ENCODE assay signal across 8 mouse cellular contexts in the genomic region with DNA sequence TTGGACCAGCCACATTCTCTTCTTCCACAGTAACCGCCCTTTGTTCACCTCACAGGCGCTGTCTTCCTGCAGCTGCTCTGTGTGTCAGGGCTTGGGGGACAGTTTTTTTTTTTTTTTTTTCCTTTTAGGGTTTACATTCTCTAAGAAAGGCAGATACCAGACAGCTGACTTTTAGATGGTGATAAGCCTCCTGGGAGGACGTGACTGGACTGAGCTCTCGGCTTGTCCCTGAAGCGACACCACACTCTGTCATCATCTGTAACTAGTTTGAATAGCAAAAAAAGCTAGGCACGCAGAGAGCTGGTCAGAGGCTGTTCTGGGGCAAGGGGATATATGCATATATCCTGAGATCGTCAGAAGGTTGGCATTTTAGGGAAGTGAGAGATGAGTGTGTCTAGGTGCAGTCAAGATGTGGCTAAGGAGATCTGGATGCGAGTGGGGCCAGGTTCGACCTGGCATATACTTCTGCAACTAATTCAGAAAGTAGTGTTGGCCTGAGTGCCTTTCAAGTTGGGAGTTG. TPM values are rescaled to one million over a fixed set of nuclear protein-coding genes. Genes with fewer than 3 reads are reported as not detected.
A peak's percentile ranks its signal among the peaks of the same experiment; 100 is the strongest.
DNase-seq lines count a peak whose midpoint lies in the region; ATAC-seq and TF ChIP-seq lines count a peak whose summit lies in the region.

No protein-coding gene starts in this region.

- TF ChIP-seq RAD21 in MEL (IDR thresholded peaks at IDR 0.05; ENCODE audit: low read depth, low read length) = no peak

- no peak for TF ChIP-seq POLR2A in MEL (IDR thresholded peaks at IDR 0.05; ENCODE audit: control insufficient read depth in 1 of 2, insufficient read depth in 1 of 2, low read depth in 1 of 2, low read length in 2 of 2, poor library complexity in 1 of 2)

- DNase-seq in MEL (ENCODE audit: low read depth, low spot score) = peak; percentile 69
- DNase-seq in forebrain, embryonic 14.5 days (ENCODE audit: low spot score) = no peak
- no peak for DNase-seq in T-cell, adult 2 months (ENCODE audit: low spot score)
- no peak for DNase-seq in gastrocnemius, adult 18-20 months (ENCODE audit: low spot score)
- no peak for DNase-seq in left cerebral cortex, adult 11 months (ENCODE audit: low spot score)

- H3K79me2 ChIP-seq in MEL (ENCODE audit: control insufficient read depth, insufficient read depth, low read length, poor library complexity) = peaks cover 39% of the 10 kb centered on the region

- TF ChIP-seq CTCF in intestine, postnatal 0 days (IDR thresholded peaks at IDR 0.05; ENCODE audit: low read depth) = no peak
- no peak for TF ChIP-seq CTCF in MEL (IDR thresholded peaks at IDR 0.05 in 2 of 3, conservative IDR thresholded peaks at IDR 0.05 in 1 of 3; ENCODE audit: control insufficient read depth in 1 of 3, insufficient read depth in 1 of 3, low read depth in 2 of 3, low read length in 3 of 3, poor library complexity in 1 of 3, severe bottlenecking in 1 of 3)

- H3K27me3 ChIP-seq in intestine, embryonic 15.5 days (replicated peaks) = no peaks in the 10 kb centered on the region
- no peaks in the 10 kb centered on the region for H3K27me3 ChIP-seq in intestine, postnatal 0 days (replicated peaks; ENCODE audit: control insufficient read depth, insufficient read depth, low read length)
- no peaks in the 10 kb centered on the region for H3K27me3 ChIP-seq in MEL (ENCODE audit: control insufficient read depth in 1 of 2, insufficient read depth in 2 of 2, low read length in 2 of 2)
- H3K27me3 ChIP-seq in forebrain, embryonic 14.5 days (replicated peaks; ENCODE audit: control insufficient read depth, insufficient read depth, low read length) = no peaks in the 10 kb centered on the region
- no peaks in the 10 kb centered on the region for H3K27me3 ChIP-seq in midbrain, embryonic 13.5 days

- H3K4me3 ChIP-seq in intestine, embryonic 15.5 days (replicated peaks) = no peak overlapping the region
- no peak overlapping the region for H3K4me3 ChIP-seq in intestine, postnatal 0 days (ENCODE audit: low read depth, low read length)
- H3K4me3 ChIP-seq in MEL (ENCODE audit: control insufficient read depth in 1 of 2, insufficient read depth in 1 of 2, low read depth in 2 of 2, low read length in 2 of 2) = peak overlapping the region; percentile 30 to 46
- no peak overlapping the region for H3K4me3 ChIP-seq in forebrain, embryonic 14.5 days (ENCODE audit: low read depth, low read length)
- H3K4me3 ChIP-seq in midbrain, embryonic 13.5 days (replicated peaks) = no peak overlapping the region

- H3K9ac ChIP-seq in intestine, embryonic 15.5 days = no peak overlapping the region
- H3K9ac ChIP-seq in intestine, postnatal 0 days (ENCODE audit: low read depth, low read length) = no peak overlapping the region
- peak overlapping the region; percentile 50 for H3K9ac ChIP-seq in MEL (ENCODE audit: control insufficient read depth, low read depth, low read length, poor library complexity, severe bottlenecking)
- H3K9ac ChIP-seq in forebrain, embryonic 14.5 days (ENCODE audit: low read length) = peak overlapping the region; percentile 21
- H3K9ac ChIP-seq in midbrain, embryonic 13.5 days (replicated peaks) = peak overlapping the region; percentile 11; the same call in 1 of the 2 replicates

- H3K4me1 ChIP-seq in intestine, embryonic 15.5 days (replicated peaks) = peaks cover 25% of the 10 kb centered on the region
- H3K4me1 ChIP-seq in intestine, postnatal 0 days (replicated peaks; ENCODE audit: control insufficient read depth, insufficient read depth, low read length) = peaks cover 13% of the 10 kb centered on the region; the same call in 1 of the 2 replicates
- H3K4me1 ChIP-seq in MEL (ENCODE audit: control insufficient read depth in 1 of 2, insufficient read depth in 2 of 2, low read length in 2 of 2) = peaks cover 14 to 33% of the 10 kb centered on the region in 2 experiments
- peaks cover 18% of the 10 kb centered on the region for H3K4me1 ChIP-seq in forebrain, embryonic 14.5 days (ENCODE audit: control insufficient read depth, insufficient read depth, low read length)
- peaks cover 43% of the 10 kb centered on the region for H3K4me1 ChIP-seq in midbrain, embryonic 13.5 days (replicated peaks)

- whole genome bisulfite sequencing in intestine, embryonic 15.5 days = 45% methylated on average over 9 of the region's 9 CpGs
- WGBS in intestine, postnatal 0 days = 47% methylated on average over 9 of the region's 9 CpGs
- 60% methylated on average over 9 of the region's 9 CpGs for WGBS in forebrain, embryonic 14.5 days
- 32% methylated on average over 9 of the region's 9 CpGs for WGBS in midbrain, embryonic 13.5 days

- peak; percentile 40 to 42; a peak in 3 of 4 replicates for TF ChIP-seq EP300 in MEL (IDR thresholded peaks at IDR 0.05; ENCODE audit: low read depth in 1 of 2, low read length in 2 of 2)

- no peaks in the 10 kb centered on the region for H3K9me3 ChIP-seq in intestine, embryonic 15.5 days
- H3K9me3 ChIP-seq in intestine, postnatal 0 days (ENCODE audit: control insufficient read depth) = no peaks in the 10 kb centered on the region
- H3K9me3 ChIP-seq in MEL (replicated peaks; ENCODE audit: insufficient read depth, low read length) = no peaks in the 10 kb centered on the region
- no peaks in the 10 kb centered on the region for H3K9me3 ChIP-seq in forebrain, embryonic 14.5 days (replicated peaks; ENCODE audit: control insufficient read depth, low read length)
- no peaks in the 10 kb centered on the region for H3K9me3 ChIP-seq in midbrain, embryonic 13.5 days

- H3K36me3 ChIP-seq in intestine, embryonic 15.5 days = no peaks in the 10 kb centered on the region
- H3K36me3 ChIP-seq in intestine, postnatal 0 days (ENCODE audit: control insufficient read depth, insufficient read depth) = no peaks in the 10 kb centered on the region
- peaks cover 0 to 27% of the 10 kb centered on the region in 2 experiments; a peak in 2 of 4 replicates for H3K36me3 ChIP-seq in MEL (ENCODE audit: control insufficient read depth in 1 of 2, insufficient read depth in 2 of 2, low read length in 2 of 2)
- no peaks in the 10 kb centered on the region for H3K36me3 ChIP-seq in forebrain, embryonic 14.5 days (ENCODE audit: control insufficient read depth, insufficient read depth, low read length)
- H3K36me3 ChIP-seq in midbrain, embryonic 13.5 days = no peaks in the 10 kb centered on the region

- ATAC-seq in intestine, embryonic 15.5 days = peak; percentile 52
- no peak for ATAC-seq in intestine, postnatal 0 days
- ATAC-seq in forebrain, embryonic 14.5 days = peak; percentile 41
- ATAC-seq in midbrain, embryonic 13.5 days = peak; percentile 55; the same call in 1 of the 2 replicates

- H3K4me2 ChIP-seq in intestine, embryonic 15.5 days (replicated peaks) = no peak overlapping the region
- no peak overlapping the region for H3K4me2 ChIP-seq in intestine, postnatal 0 days (replicated peaks; ENCODE audit: low read depth)
- H3K4me2 ChIP-seq in forebrain, embryonic 14.5 days (ENCODE audit: low read length) = no peak overlapping the region
- peak overlapping the region; percentile 13; the same call in 1 of the 2 replicates for H3K4me2 ChIP-seq in midbrain, embryonic 13.5 days (replicated peaks)

- H3K27ac ChIP-seq in intestine, embryonic 15.5 days = no peak overlapping the region
- no peak overlapping the region for H3K27ac ChIP-seq in intestine, postnatal 0 days (ENCODE audit: low read depth, low read length)
- H3K27ac ChIP-seq in MEL (ENCODE audit: control insufficient read depth, low read depth, low read length) = peak overlapping the region; percentile 96
- 0 out of 2 replicates have a peak overlapping the region, but pooled peaks have one; percentile 11 for H3K27ac ChIP-seq in forebrain, embryonic 14.5 days (ENCODE audit: low read depth, low read length)
- peak overlapping the region; percentile 69 for H3K27ac ChIP-seq in midbrain, embryonic 13.5 days

TF ChIP-seq in MEL, 35 proteins besides CTCF, POLR2A, EP300 and RAD21:
- TF ChIP-seq TCF12 (IDR thresholded peaks at IDR 0.05; ENCODE audit: low read depth, low read length) (0 out of 2 replicates have a peak, but pooled peaks have one; percentile 8), GABPA (IDR thresholded peaks at IDR 0.05; ENCODE audit: low read depth, low read length) (no peak), ZKSCAN1 (IDR thresholded peaks at IDR 0.05; ENCODE audit: low read depth, low read length) (peak; percentile 20; the same call in 1 of the 2 replicates), MEF2A (IDR thresholded peaks at IDR 0.05; ENCODE audit: extremely low read depth, insufficient replicate concordance, low read depth, low read length, poor library complexity, severe bottlenecking) (no peak), ZNF384 (IDR thresholded peaks at IDR 0.05; ENCODE audit: low read depth, low read length) (peak; percentile 98), MYB (IDR thresholded peaks at IDR 0.05; ENCODE audit: low read depth, low read length) (no peak), ETS1 (IDR thresholded peaks at IDR 0.05; ENCODE audit: low read depth, low read length) (peak; percentile 98), SIN3A (IDR thresholded peaks at IDR 0.05; ENCODE audit: low read length) (peak; percentile 84), GATA1 (IDR thresholded peaks at IDR 0.05; ENCODE audit: low read depth, low read length) (peak; percentile 74), MAZ (IDR thresholded peaks at IDR 0.05; ENCODE audit: low read depth, low read length) (peak; percentile 27; the same call in 1 of the 2 replicates), MXI1 (IDR thresholded peaks at IDR 0.05; ENCODE audit: low read depth, low read length) (0 out of 2 replicates have a peak, but pooled peaks have one; percentile 47), HCFC1 (IDR thresholded peaks at IDR 0.05; ENCODE audit: low read depth, low read length) (0 out of 2 replicates have a peak, but pooled peaks have one; percentile 15)
TF ChIP-seq in MEL: peak in this region for 9.

RNA-seq across cellular contexts. Expression of a gene that starts 23.0 kb away (rescaled TPM):
- polyA plus RNA-seq in intestine, embryonic 15.5 days (2015; fragmentation: Nextera tagmentation; extraction: Ambion mirVana) = 13.5 and 14.0 TPM in 2 replicates
- polyA plus RNA-seq in intestine, postnatal 0 days (2015; fragmentation: Nextera tagmentation; extraction: Ambion mirVana) = 8.7 and 10.0 TPM in 2 replicates
- 25.4 and 28.6 TPM in 2 replicates for total RNA-seq in MEL (2012; rRNA removed)
- polyA plus RNA-seq in MEL (2012; ENCODE audit: insufficient read depth in 1 of 2, insufficient read length in 2 of 2, low read depth in 1 of 2, low replicate concordance in 2 of 2, missing spikeins in 1 of 2) = 100 to 1,000 TPM in 1 of 2 experiments, 10 to 100 TPM in 1; 42.0 to 143 TPM
- polyA plus RNA-seq in forebrain, embryonic 14.5 days (2014; fragmentation: Nextera tagmentation; extraction: Ambion mirVana) = 22.8 and 25.8 TPM in 2 replicates
- 21.1 and 21.7 TPM in 2 replicates for polyA plus RNA-seq in midbrain, embryonic 13.5 days (2015; fragmentation: Nextera tagmentation; extraction: Ambion mirVana)
- total RNA-seq in gastrocnemius, adult 18-20 months (2021) = 100 to 1,000 TPM in 1 of 2 experiments, 10 to 100 TPM in 1; 87.0 to 114 TPM

Comparison
In these comparisons a context has a peak if more than half of its experiments do, and no peak if none do; other contexts are left out.
1. H3K27ac ChIP-seq: peak in MEL (single experiment), forebrain, embryonic 14.5 days (single experiment) and midbrain, embryonic 13.5 days (single experiment); none in intestine, embryonic 15.5 days (single experiment) and intestine, postnatal 0 days (single experiment).
2. H3K4me3 ChIP-seq: peak in MEL (2 of 2); none in intestine, embryonic 15.5 days (single experiment), intestine, postnatal 0 days (single experiment), forebrain, embryonic 14.5 days (single experiment) and midbrain, embryonic 13.5 days (single experiment).
3. H3K9ac ChIP-seq: peak in MEL (single experiment), forebrain, embryonic 14.5 days (single experiment) and midbrain, embryonic 13.5 days (single experiment); none in intestine, embryonic 15.5 days (single experiment) and intestine, postnatal 0 days (single experiment).